Mouse (Mus musculus): ENCODE data around the gene Fgg. TPM values are rescaled to one million over a fixed set of nuclear protein-coding genes. Genes with fewer than 3 reads are reported as not detected.

Gene Fgg
- polyA plus RNA-seq, 1 experiment = 1.4 TPM

DNA sequence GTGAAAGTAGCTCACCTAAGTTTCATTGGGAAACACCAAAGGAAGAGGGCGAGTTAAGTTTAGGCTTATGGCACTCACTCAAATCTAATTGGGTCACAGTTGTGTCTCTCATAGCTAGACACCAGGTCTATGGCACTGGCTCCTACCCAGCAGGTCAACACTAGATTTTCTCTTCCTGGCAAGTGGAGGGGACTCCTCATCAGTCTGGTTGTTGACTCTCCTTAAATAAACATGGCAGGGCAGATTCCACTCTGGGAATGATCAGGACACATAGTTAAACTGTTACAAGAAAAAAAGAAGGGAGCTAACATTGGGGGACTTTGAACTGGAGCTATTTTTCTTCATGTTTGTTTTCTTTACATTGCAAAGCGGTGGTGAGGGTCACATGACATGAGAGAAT, 12.9 kb downstream of the Fgg start:
- no peak for TF ChIP-seq CTCF (IDR thresholded peaks at IDR 0.05; ENCODE audit: insufficient read depth, low read length)
- WGBS = 59% methylated on average over 2 of the region's 2 CpGs
- no peak for DNase-seq
- no peak overlapping the region for H3K4me3 ChIP-seq (replicated peaks; ENCODE audit: extremely low read depth, low read depth, low read length)
- H3K4me1 ChIP-seq (ENCODE audit: control insufficient read depth, insufficient read depth, low read length) = no peaks in the 10 kb centered on the region

DNA sequence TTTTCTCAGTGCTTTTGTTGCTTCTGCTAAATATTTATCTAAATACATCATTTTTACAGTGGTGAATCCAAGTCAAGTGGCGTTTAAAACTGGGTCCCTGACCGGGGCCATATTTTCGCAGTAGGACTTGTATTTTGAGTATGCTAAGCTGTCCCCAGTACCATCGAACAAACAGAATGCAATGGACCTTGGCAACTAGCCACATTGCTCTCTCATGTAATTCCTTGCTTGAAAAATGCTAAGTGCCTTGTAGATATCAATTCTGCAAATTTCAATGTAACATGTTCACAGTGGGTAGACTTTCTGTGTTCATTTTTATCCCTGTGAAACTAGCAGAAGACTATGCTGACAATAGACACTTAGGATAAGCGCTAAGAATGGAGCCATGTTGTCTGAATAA, 13.7 kb downstream of the Fgg start:
- 73% methylated on average over 5 of the region's 5 CpGs for WGBS
- DNase-seq = no peak
- Histone ChIP-seq H3K4me1 (ENCODE audit: control insufficient read depth, insufficient read depth, low read length) (no peaks in the 10 kb centered on the region), H3K4me3 (replicated peaks; ENCODE audit: extremely low read depth, low read depth, low read length) (no peak overlapping the region)
- TF ChIP-seq CTCF (IDR thresholded peaks at IDR 0.05; ENCODE audit: insufficient read depth, low read length) (no peak), POLR2A (IDR thresholded peaks at IDR 0.05; ENCODE audit: borderline replicate concordance, extremely low read depth, low read depth, low read length) (no peak)

DNA sequence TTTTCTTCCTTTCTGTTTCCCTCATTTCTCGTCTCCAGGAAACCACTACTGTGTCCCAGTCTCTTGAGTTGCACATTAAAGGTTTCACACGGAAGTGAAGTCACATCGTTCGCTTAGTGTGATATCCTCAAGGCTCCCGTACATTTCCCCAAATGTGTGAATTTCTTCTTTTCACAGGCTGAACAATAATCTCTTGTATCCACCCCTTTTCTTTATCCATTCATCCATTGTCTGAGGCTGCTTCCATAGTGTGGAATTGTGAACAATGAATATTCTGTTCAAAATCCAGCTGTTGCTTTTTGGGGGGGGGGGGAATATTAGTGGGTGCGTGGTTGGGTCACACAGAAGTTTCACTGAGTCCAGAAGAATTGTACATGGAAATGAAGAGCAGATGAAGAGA, 17.5 kb downstream of the Fgg start:
- WGBS = 74% methylated on average over 6 of the region's 6 CpGs
- H3K4me1 ChIP-seq (ENCODE audit: control insufficient read depth, insufficient read depth, low read length) = no peaks in the 10 kb centered on the region
- no peak overlapping the region for H3K4me3 ChIP-seq (replicated peaks; ENCODE audit: extremely low read depth, low read depth, low read length)
- TF ChIP-seq CTCF (IDR thresholded peaks at IDR 0.05; ENCODE audit: insufficient read depth, low read length) (no peak), POLR2A (IDR thresholded peaks at IDR 0.05; ENCODE audit: borderline replicate concordance, extremely low read depth, low read depth, low read length) (no peak)
- no peak for DNase-seq

DNA sequence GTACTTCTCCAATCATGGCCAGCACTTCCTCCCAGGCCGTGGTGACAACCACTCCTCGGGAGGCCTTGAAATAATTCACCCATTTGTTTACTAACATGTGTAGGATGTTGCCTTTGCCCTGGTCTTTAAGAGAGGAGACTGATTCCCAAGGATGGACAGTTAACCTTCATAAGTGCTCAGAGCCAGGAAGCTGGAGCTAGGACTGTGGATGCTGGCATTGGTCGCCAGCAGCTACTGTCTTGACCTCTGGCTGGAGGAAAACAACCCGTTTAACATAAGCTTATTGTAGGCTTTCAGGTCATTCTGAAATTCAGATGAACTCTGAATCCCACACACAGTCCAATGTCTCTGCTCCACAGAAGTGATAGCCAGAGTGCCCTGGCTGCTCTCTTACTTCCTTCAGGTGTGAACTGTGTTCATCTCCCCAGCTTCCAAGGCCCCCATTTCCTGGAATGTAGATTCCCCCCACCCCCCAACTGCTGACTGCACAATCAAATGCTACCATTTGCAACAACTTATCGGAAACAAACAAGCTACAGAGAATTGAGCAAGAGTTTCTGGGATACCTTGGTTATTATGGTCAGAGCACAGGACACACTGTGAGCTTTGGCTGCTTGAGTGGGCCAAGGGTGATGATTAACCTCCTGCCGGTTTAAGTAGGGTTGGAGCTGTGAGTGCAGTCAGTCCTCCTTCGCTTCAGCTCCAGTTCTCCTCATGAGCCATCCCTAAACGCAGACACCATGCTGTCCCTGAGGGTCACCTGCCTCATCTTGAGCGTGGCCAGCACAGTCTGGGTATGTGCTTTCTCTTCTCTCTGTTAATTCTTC, 18.2 kb downstream of the Fgg start, which contains the start of gene Fga:
Gene Fga, plus strand, starts transcription at position 602 of the 827 bp plus-strand sequence.
- no peak for TF ChIP-seq CTCF (IDR thresholded peaks at IDR 0.05; ENCODE audit: insufficient read depth, low read length)
- no peak for TF ChIP-seq POLR2A (IDR thresholded peaks at IDR 0.05; ENCODE audit: borderline replicate concordance, extremely low read depth, low read depth, low read length)
- Histone ChIP-seq H3K4me1 (ENCODE audit: control insufficient read depth, insufficient read depth, low read length) (no peaks in the 10 kb centered on the region), H3K4me3 (replicated peaks; ENCODE audit: extremely low read depth, low read depth, low read length) (no peak within 1 kb of the TSS)
- DNase-seq = no peak
- WGBS = 67% methylated on average over 9 of the region's 9 CpGs

DNA sequence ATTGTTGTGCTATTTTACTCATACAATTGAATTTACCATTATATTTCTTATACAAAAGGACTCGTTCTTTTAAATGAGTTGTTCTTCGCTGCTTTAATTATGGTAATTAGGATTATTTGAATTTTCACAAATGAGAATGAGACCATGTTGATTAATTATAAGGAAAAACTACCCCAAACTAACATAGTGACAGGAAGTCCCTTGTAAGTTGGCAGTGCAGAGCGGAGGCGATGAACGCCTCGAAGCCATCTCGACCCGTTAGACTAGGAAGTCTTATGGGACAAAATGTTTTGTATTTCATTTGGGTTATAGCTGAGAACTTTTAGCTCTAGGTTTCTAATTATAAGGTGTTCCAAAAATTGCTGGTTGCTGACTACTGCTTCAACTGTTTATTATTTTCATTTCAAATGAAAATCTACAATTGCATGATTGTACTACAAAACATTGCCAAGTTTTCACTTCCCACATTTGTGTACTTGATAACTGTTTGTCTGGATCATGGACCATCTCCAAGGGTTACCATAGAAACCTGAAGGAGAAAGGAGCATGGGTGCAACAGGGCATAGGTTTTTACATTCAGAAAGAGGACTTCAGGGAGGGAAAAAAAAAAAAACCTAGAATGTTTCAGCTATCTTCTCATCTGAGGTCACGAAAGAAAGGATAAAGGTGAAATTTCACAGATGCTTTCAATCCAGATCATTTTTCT, 20.2 kb downstream of the Fgg start:
- no peak for DNase-seq
- no peaks in the 10 kb centered on the region for H3K4me1 ChIP-seq (ENCODE audit: control insufficient read depth, insufficient read depth, low read length)
- H3K4me3 ChIP-seq (replicated peaks; ENCODE audit: extremely low read depth, low read depth, low read length) = no peak overlapping the region
- 89% methylated on average over 9 of the region's 9 CpGs for WGBS
- TF ChIP-seq CTCF (IDR thresholded peaks at IDR 0.05; ENCODE audit: insufficient read depth, low read length) (no peak), POLR2A (IDR thresholded peaks at IDR 0.05; ENCODE audit: borderline replicate concordance, extremely low read depth, low read depth, low read length) (no peak)

DNA sequence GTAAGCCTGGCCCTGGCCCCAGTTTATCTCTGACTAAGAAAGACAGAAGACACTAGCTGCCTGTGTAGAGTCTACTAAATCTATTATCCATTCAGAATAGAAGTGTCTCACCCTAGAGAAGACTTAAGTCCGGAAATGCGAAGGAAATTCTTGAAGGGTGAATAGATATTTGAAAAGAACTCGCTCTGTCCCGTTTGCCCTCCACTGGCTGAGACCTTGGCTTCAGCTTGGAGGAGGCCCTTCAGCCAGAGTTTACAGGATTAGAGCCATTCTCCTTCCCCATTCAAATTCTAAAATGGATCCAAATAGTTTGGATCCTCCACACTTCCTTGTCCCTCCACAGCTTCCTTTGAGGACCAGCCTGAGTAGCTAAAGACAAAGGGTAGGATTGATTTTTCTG, 22.8 kb downstream of the Fgg start:
- WGBS = 88% methylated on average over 4 of the region's 4 CpGs
- TF ChIP-seq POLR2A (IDR thresholded peaks at IDR 0.05; ENCODE audit: borderline replicate concordance, extremely low read depth, low read depth, low read length) (no peak), CTCF (IDR thresholded peaks at IDR 0.05; ENCODE audit: insufficient read depth, low read length) (no peak)
- Histone ChIP-seq H3K4me1 (ENCODE audit: control insufficient read depth, insufficient read depth, low read length) (no peaks in the 10 kb centered on the region), H3K4me3 (replicated peaks; ENCODE audit: extremely low read depth, low read depth, low read length) (no peak overlapping the region)
- no peak for DNase-seq

DNA sequence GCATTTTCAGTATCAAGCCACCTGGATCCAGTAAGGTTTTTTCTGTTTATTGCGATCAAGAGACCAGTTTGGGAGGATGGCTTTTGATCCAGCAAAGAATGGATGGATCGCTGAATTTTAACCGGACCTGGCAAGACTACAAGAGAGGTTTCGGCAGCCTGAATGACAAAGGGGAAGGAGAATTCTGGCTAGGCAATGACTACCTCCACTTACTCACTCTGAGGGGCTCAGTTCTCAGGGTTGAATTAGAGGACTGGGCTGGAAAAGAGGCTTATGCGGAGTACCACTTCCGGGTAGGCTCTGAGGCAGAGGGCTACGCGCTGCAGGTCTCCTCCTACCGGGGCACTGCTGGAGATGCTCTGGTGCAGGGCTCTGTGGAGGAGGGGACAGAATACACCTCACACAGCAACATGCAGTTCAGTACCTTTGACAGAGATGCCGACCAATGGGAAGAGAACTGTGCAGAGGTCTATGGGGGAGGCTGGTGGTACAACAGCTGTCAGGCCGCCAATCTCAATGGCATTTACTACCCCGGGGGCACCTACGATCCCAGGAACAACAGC, 25.3 kb downstream of the Fgg start:
- Histone ChIP-seq H3K4me1 (ENCODE audit: control insufficient read depth, insufficient read depth, low read length) (no peaks in the 10 kb centered on the region), H3K4me3 (replicated peaks; ENCODE audit: extremely low read depth, low read depth, low read length) (no peak overlapping the region)
- DNase-seq = no peak
- 61% methylated on average over 13 of the region's 13 CpGs for WGBS
- TF ChIP-seq CTCF (IDR thresholded peaks at IDR 0.05; ENCODE audit: insufficient read depth, low read length) = no peak
- TF ChIP-seq POLR2A (IDR thresholded peaks at IDR 0.05; ENCODE audit: borderline replicate concordance, extremely low read depth, low read depth, low read length) = no peak

DNA sequence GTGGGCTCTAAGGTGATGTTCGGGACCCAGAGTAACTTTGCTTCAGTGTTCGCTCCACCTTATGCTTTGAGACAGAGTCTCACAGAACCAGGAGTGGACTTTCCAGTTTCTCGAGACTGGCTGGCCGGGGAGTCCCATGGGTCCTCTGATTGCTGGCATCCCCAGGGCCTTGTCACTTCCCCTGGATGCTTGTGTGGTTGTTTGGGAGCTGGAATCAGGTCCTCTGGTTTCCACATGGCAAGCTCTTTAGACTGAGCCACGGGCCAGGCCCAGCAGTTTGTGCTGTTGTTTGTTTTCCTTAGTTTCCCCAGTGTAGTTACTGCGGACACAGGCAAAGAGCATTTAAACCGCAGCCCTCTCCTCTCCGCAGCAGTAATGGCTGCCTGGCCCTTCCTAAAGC, 26.3 kb downstream of the Fgg start:
- no peak overlapping the region for H3K4me3 ChIP-seq (replicated peaks; ENCODE audit: extremely low read depth, low read depth, low read length)
- no peaks in the 10 kb centered on the region for H3K4me1 ChIP-seq (ENCODE audit: control insufficient read depth, insufficient read depth, low read length)
- no peak for TF ChIP-seq CTCF (IDR thresholded peaks at IDR 0.05; ENCODE audit: insufficient read depth, low read length)
- DNase-seq = no peak
- 78% methylated on average over 8 of the region's 8 CpGs for WGBS

DNA sequence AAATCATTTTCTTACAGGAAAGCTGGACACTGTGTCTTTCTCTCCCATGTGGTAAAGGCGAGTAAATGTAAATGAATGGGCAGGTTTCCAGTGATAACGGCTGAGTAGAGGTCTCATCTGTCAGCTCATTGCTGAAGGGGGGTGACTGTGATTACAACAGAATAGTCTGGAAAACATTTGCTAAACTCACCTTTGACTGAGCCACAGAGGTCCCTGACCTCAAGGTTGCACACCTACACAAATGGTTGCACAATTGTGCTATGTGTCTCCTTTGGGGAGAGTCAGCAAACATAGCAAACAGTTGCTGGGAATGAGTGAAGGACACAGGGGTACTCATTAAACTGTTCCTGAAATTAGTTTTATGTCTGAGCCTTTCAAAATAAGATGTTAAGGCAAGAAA, 31.3 kb downstream of the Fgg start:
- DNase-seq = no peak
- 52% methylated on average over 2 of the region's 2 CpGs for WGBS
- Histone ChIP-seq H3K4me1 (ENCODE audit: control insufficient read depth, insufficient read depth, low read length) (no peaks in the 10 kb centered on the region), H3K4me3 (replicated peaks; ENCODE audit: extremely low read depth, low read depth, low read length) (no peak overlapping the region)
- TF ChIP-seq CTCF (IDR thresholded peaks at IDR 0.05; ENCODE audit: insufficient read depth, low read length) (no peak), POLR2A (IDR thresholded peaks at IDR 0.05; ENCODE audit: borderline replicate concordance, extremely low read depth, low read depth, low read length) (no peak)

DNA sequence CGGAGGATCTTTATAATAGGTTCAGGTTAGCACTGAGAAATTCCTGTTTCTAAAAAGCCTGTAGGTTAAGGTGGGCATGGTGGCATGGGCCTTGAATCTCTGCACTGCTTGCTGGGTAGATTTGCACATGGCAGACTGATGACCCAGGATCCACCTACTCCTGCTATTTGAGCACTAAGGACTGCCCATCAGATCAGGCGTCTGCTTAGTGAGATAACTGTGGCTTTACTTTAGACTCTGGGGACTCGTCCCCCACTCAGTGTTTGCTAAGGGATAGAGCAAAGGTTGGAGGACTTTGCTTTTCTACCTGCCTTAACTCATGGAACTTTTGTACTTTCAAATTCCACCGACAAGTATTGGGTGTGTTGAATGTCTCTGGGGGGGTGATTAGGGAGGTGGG, 32.1 kb downstream of the Fgg start:
- WGBS = 65% methylated on average over 4 of the region's 4 CpGs
- TF ChIP-seq POLR2A (IDR thresholded peaks at IDR 0.05; ENCODE audit: borderline replicate concordance, extremely low read depth, low read depth, low read length) = no peak
- no peak for TF ChIP-seq CTCF (IDR thresholded peaks at IDR 0.05; ENCODE audit: insufficient read depth, low read length)
- H3K4me1 ChIP-seq (ENCODE audit: control insufficient read depth, insufficient read depth, low read length) = no peaks in the 10 kb centered on the region
- no peak for DNase-seq
- H3K4me3 ChIP-seq (replicated peaks; ENCODE audit: extremely low read depth, low read depth, low read length) = no peak overlapping the region

Measured in lung, adult 2 months (tissue).